Mouse (Mus musculus): Measurements from ENCODE around the gene Rai14. TPM values are rescaled to one million over a fixed set of nuclear protein-coding genes. Genes with fewer than 3 reads are reported as not detected.

Rai14 gene
- polyA plus RNA-seq, 1 experiment from 2014 or later, result 12.7 TPM

- Histone ChIP-seq H3K36me3 (ENCODE audit: control insufficient read depth, insufficient read depth) (no peaks in the 10 kb centered on the region), H3K27me3 (ENCODE audit: control insufficient read depth, insufficient read depth, low read length) (no peaks in the 10 kb centered on the region), H3K4me2 (ENCODE audit: low read depth, low read length) (no peak overlapping the region), H3K9me3 (replicated peaks; ENCODE audit: control insufficient read depth, low read length) (no peaks in the 10 kb centered on the region), H3K9ac (ENCODE audit: low read length) (no peak overlapping the region), H3K27ac (ENCODE audit: low read length) (no peak overlapping the region), H3K4me1 (ENCODE audit: control insufficient read depth, insufficient read depth, low read length) (no peaks in the 10 kb centered on the region), H3K4me3 (ENCODE audit: low read length) (no peak overlapping the region)
- no peak for ATAC-seq (replicated peaks; ENCODE audit: extremely low read depth, insufficient read depth, low FRiP score)
- 88% methylated on average over 5 of the region's 5 CpGs for WGBS
Observed at GRCm38 (mm10) chr15:10631541-10631940, 82.9 kb downstream of the Rai14 start.

- Histone ChIP-seq H3K27me3 (ENCODE audit: control insufficient read depth, insufficient read depth, low read length) (no peaks in the 10 kb centered on the region), H3K27ac (ENCODE audit: low read length) (no peak overlapping the region), H3K36me3 (ENCODE audit: control insufficient read depth, insufficient read depth) (no peaks in the 10 kb centered on the region), H3K4me3 (ENCODE audit: low read length) (no peak overlapping the region), H3K9me3 (replicated peaks; ENCODE audit: control insufficient read depth, low read length) (0 out of 2 replicates have a peak, but pooled peaks cover 2% of the 10 kb centered on the region), H3K9ac (ENCODE audit: low read length) (no peak overlapping the region), H3K4me2 (ENCODE audit: low read depth, low read length) (no peak overlapping the region), H3K4me1 (ENCODE audit: control insufficient read depth, insufficient read depth, low read length) (no peaks in the 10 kb centered on the region)
- ATAC-seq (replicated peaks; ENCODE audit: extremely low read depth, insufficient read depth, low FRiP score), result no peak
- 78% methylated on average over 6 of the region's 6 CpGs for WGBS
Observed at GRCm38 (mm10) chr15:10628980-10629346, 85.5 kb downstream of the Rai14 start.

- Histone ChIP-seq H3K9ac (ENCODE audit: low read length) (no peak overlapping the region), H3K9me3 (replicated peaks; ENCODE audit: control insufficient read depth, low read length) (0 out of 2 replicates have a peak, but pooled peaks cover 2% of the 10 kb centered on the region), H3K4me1 (ENCODE audit: control insufficient read depth, insufficient read depth, low read length) (no peaks in the 10 kb centered on the region), H3K4me3 (ENCODE audit: low read length) (no peak overlapping the region), H3K27ac (ENCODE audit: low read length) (no peak overlapping the region), H3K36me3 (ENCODE audit: control insufficient read depth, insufficient read depth) (no peaks in the 10 kb centered on the region), H3K27me3 (ENCODE audit: control insufficient read depth, insufficient read depth, low read length) (no peaks in the 10 kb centered on the region), H3K4me2 (ENCODE audit: low read depth, low read length) (no peak overlapping the region)
- no peak for ATAC-seq (replicated peaks; ENCODE audit: extremely low read depth, insufficient read depth, low FRiP score)
- WGBS, result 72% methylated on average over 16 of the region's 16 CpGs
Observed at GRCm38 (mm10) chr15:10628131-10628979, 86.1 kb downstream of the Rai14 start.

- Histone ChIP-seq H3K4me1 (ENCODE audit: control insufficient read depth, insufficient read depth, low read length) (no peaks in the 10 kb centered on the region), H3K27me3 (ENCODE audit: control insufficient read depth, insufficient read depth, low read length) (no peaks in the 10 kb centered on the region), H3K9ac (ENCODE audit: low read length) (no peak overlapping the region), H3K4me3 (ENCODE audit: low read length) (no peak overlapping the region), H3K4me2 (ENCODE audit: low read depth, low read length) (no peak overlapping the region), H3K36me3 (ENCODE audit: control insufficient read depth, insufficient read depth) (no peaks in the 10 kb centered on the region), H3K9me3 (replicated peaks; ENCODE audit: control insufficient read depth, low read length) (0 out of 2 replicates have a peak, but pooled peaks cover 2% of the 10 kb centered on the region), H3K27ac (ENCODE audit: low read length) (no peak overlapping the region)
- no peak for ATAC-seq (replicated peaks; ENCODE audit: extremely low read depth, insufficient read depth, low FRiP score)
- WGBS, result 43% methylated on average over 10 of the region's 10 CpGs
Observed at GRCm38 (mm10) chr15:10623571-10624227, 90.7 kb downstream of the Rai14 start.

- H3K4me3 ChIP-seq (ENCODE audit: low read length), result no peak overlapping the region
- WGBS, result 86% methylated on average over 8 of the region's 8 CpGs
- no peak for ATAC-seq (replicated peaks; ENCODE audit: extremely low read depth, insufficient read depth, low FRiP score)
Observed at GRCm38 (mm10) chr15:10621194-10621593, 93.2 kb downstream of the Rai14 start.

GRCm38 (mm10) chr15:10619678-10620077, 94.7 kb downstream of the Rai14 start:
- ATAC-seq (replicated peaks; ENCODE audit: extremely low read depth, insufficient read depth, low FRiP score), result no peak
- Histone ChIP-seq H3K9me3 (replicated peaks; ENCODE audit: control insufficient read depth, low read length) (peaks cover 4% of the 10 kb centered on the region; the same call in 1 of the 2 replicates), H3K4me2 (ENCODE audit: low read depth, low read length) (no peak overlapping the region), H3K27me3 (ENCODE audit: control insufficient read depth, insufficient read depth, low read length) (no peaks in the 10 kb centered on the region), H3K4me1 (ENCODE audit: control insufficient read depth, insufficient read depth, low read length) (no peaks in the 10 kb centered on the region), H3K27ac (ENCODE audit: low read length) (no peak overlapping the region), H3K9ac (ENCODE audit: low read length) (no peak overlapping the region), H3K4me3 (ENCODE audit: low read length) (no peak overlapping the region), H3K36me3 (ENCODE audit: control insufficient read depth, insufficient read depth) (no peaks in the 10 kb centered on the region)
- 95% methylated on average over 3 of the region's 3 CpGs for WGBS

More at GRCm38 (mm10) chr15:10621194-10621593, 93.2 kb downstream of the Rai14 start:
- Histone ChIP-seq H3K4me2 (ENCODE audit: low read depth, low read length) (no peak overlapping the region), H3K4me1 (ENCODE audit: control insufficient read depth, insufficient read depth, low read length) (no peaks in the 10 kb centered on the region), H3K9ac (ENCODE audit: low read length) (no peak overlapping the region), H3K9me3 (replicated peaks; ENCODE audit: control insufficient read depth, low read length) (peaks cover 6% of the 10 kb centered on the region; the same call in 1 of the 2 replicates), H3K27ac (ENCODE audit: low read length) (no peak overlapping the region), H3K27me3 (ENCODE audit: control insufficient read depth, insufficient read depth, low read length) (no peaks in the 10 kb centered on the region), H3K36me3 (ENCODE audit: control insufficient read depth, insufficient read depth) (no peaks in the 10 kb centered on the region)

GRCm38 (mm10) chr15:10618276-10618675, 96.1 kb downstream of the Rai14 start:
- Histone ChIP-seq H3K9me3 (replicated peaks; ENCODE audit: control insufficient read depth, low read length) (peaks cover 4% of the 10 kb centered on the region; the same call in 1 of the 2 replicates), H3K4me3 (ENCODE audit: low read length) (no peak overlapping the region), H3K27me3 (ENCODE audit: control insufficient read depth, insufficient read depth, low read length) (no peaks in the 10 kb centered on the region), H3K4me1 (ENCODE audit: control insufficient read depth, insufficient read depth, low read length) (no peaks in the 10 kb centered on the region), H3K27ac (ENCODE audit: low read length) (no peak overlapping the region), H3K36me3 (ENCODE audit: control insufficient read depth, insufficient read depth) (no peaks in the 10 kb centered on the region), H3K9ac (ENCODE audit: low read length) (no peak overlapping the region), H3K4me2 (ENCODE audit: low read depth, low read length) (no peak overlapping the region)
- WGBS, result 79% methylated on average over 2 of the region's 2 CpGs
- no peak for ATAC-seq (replicated peaks; ENCODE audit: extremely low read depth, insufficient read depth, low FRiP score)

- no peak overlapping the region for H3K9ac ChIP-seq (ENCODE audit: low read length)
- no peaks in the 10 kb centered on the region for H3K36me3 ChIP-seq (ENCODE audit: control insufficient read depth, insufficient read depth)
- WGBS, result 53% methylated on average over 6 of the region's 6 CpGs
- ATAC-seq (replicated peaks; ENCODE audit: extremely low read depth, insufficient read depth, low FRiP score), result no peak
- H3K4me3 ChIP-seq (ENCODE audit: low read length), result no peak overlapping the region
- H3K27me3 ChIP-seq (ENCODE audit: control insufficient read depth, insufficient read depth, low read length), result no peaks in the 10 kb centered on the region
- H3K9me3 ChIP-seq (replicated peaks; ENCODE audit: control insufficient read depth, low read length), result peaks cover 4% of the 10 kb centered on the region; the same call in 1 of the 2 replicates
- no peak overlapping the region for H3K27ac ChIP-seq (ENCODE audit: low read length)
- no peak overlapping the region for H3K4me2 ChIP-seq (ENCODE audit: low read depth, low read length)
- no peaks in the 10 kb centered on the region for H3K4me1 ChIP-seq (ENCODE audit: control insufficient read depth, insufficient read depth, low read length)
Observed at GRCm38 (mm10) chr15:10616001-10616400, 98.4 kb downstream of the Rai14 start.

GRCm38 (mm10) chr15:10611040-10611439, 103.4 kb downstream of the Rai14 start:
- no peak overlapping the region for H3K4me3 ChIP-seq (ENCODE audit: low read length)
- ATAC-seq (replicated peaks; ENCODE audit: extremely low read depth, insufficient read depth, low FRiP score), result no peak
- no peak overlapping the region for H3K4me2 ChIP-seq (ENCODE audit: low read depth, low read length)
- H3K36me3 ChIP-seq (ENCODE audit: control insufficient read depth, insufficient read depth), result no peaks in the 10 kb centered on the region
- H3K9ac ChIP-seq (ENCODE audit: low read length), result no peak overlapping the region
- no peak overlapping the region for H3K27ac ChIP-seq (ENCODE audit: low read length)
- no peaks in the 10 kb centered on the region for H3K27me3 ChIP-seq (ENCODE audit: control insufficient read depth, insufficient read depth, low read length)
- H3K4me1 ChIP-seq (ENCODE audit: control insufficient read depth, insufficient read depth, low read length), result no peaks in the 10 kb centered on the region
- 76% methylated on average over 9 of the region's 9 CpGs for WGBS
- H3K9me3 ChIP-seq (replicated peaks; ENCODE audit: control insufficient read depth, low read length), result no peaks in the 10 kb centered on the region
